Mouse (Mus musculus) inflammation-experienced regulatory T-cells, adult 6 months (primary cell): Measurements from ENCODE around the gene Chd9. TPM values are rescaled to one million over a fixed set of nuclear protein-coding genes. Genes with fewer than 3 reads are reported as not detected.

Experiments used
- ATAC-seq: one replicate; pipeline ENCODE4 v1.8.0; 2017
- polyA plus RNA-seq, 3 experiments: library from polyadenylated mRNA; unstranded; fragments of 100-300 nt; shearing (Covaris generic); gene quantifications; one replicate each; pipeline ENCODE4 v1.2.1; 2017

Gene Chd9
- polyA plus RNA-seq, 3 experiments from 2014 or later = 77.2 to 213 (median 144) TPM

- no peak for ATAC-seq
Observed at GRCm38 (mm10) chr8:91089601-91090000, 261.4 kb downstream of the Chd9 start.

GRCm38 (mm10) chr8:91094135-91094534, 266.0 kb downstream of the Chd9 start:
- no peak for ATAC-seq

GRCm38 (mm10) chr8:91098106-91098505, 270.0 kb downstream of the Chd9 start:
- ATAC-seq = no peak

Other genes starting within 250 kb of the Chd9 start
- gene Gm19935, start 11.0 kb upstream of the Chd9 start, polyA plus RNA-seq = not detected
- 100 to 1,000 TPM in 2 of 3 experiments, 10 to 100 TPM in 1; 95.6 to 217 (median 139) TPM for gene Rbl2, start 241.7 kb downstream of the Chd9 start, polyA plus RNA-seq